Mouse (Mus musculus) stomach, embryonic 14.5 days (tissue): ENCODE measurements around the gene Fezf2. TPM values are rescaled to one million over a fixed set of nuclear protein-coding genes. Genes with fewer than 3 reads are reported as not detected.

Experiments
- ATAC-seq: fragments of 200-750 bp; cut with Nextera tagmentation; 2 replicates; pipeline ENCODE4 v1.8.0; 2017; ENCODE audit warnings: low read depth, moderate TSS enrichment; ENCODE audit not compliant: insufficient number of reproducible peaks, insufficient read depth, low FRiP score
- H3K27ac ChIP-seq: fragments of 300-500 bp; sonication (generic); 2 replicates; pipeline ENCODE4 v1.5.1; 2014; ENCODE audit warnings: mild to moderate bottlenecking, low read length, moderate library complexity, mixed read lengths
- H3K27me3 ChIP-seq: fragments of 300-500 bp; sonication (generic); 2 replicates; pipeline ENCODE4 v1.6.1; 2014; ENCODE audit warnings: low read length, control low read depth, mixed read lengths; ENCODE audit not compliant: control insufficient read depth, insufficient read depth
- H3K36me3 ChIP-seq: fragments of 300-500 bp; sonication (generic); 2 replicates; pipeline ENCODE4 v1.6.1; 2014; ENCODE audit warnings: mild to moderate bottlenecking, control low read depth, low read length, moderate library complexity, mixed read lengths; ENCODE audit not compliant: control insufficient read depth, insufficient read depth
- H3K4me1 ChIP-seq: fragments of 300-500 bp; sonication (generic); 2 replicates; pipeline ENCODE4 v1.6.1; 2014; ENCODE audit warnings: low read length, control low read depth, mixed read lengths; ENCODE audit not compliant: control insufficient read depth, insufficient read depth
- H3K4me2 ChIP-seq: fragments of 300-500 bp; sonication (generic); replicated peaks from 2 replicates; pipeline ENCODE4 v1.6.1; 2014; ENCODE audit warnings: low read depth, low read length, control low read depth
- H3K4me3 ChIP-seq: fragments of 300-500 bp; sonication (generic); 2 replicates; pipeline ENCODE4 v1.5.1; 2014; ENCODE audit warnings: low read depth, low read length, control low read depth
- H3K9ac ChIP-seq: fragments of 300-500 bp; sonication (generic); replicated peaks from 2 replicates; pipeline ENCODE4 v1.6.1; 2014; ENCODE audit warnings: low read depth, mild to moderate bottlenecking, control low read depth, low read length, moderate library complexity, mixed read lengths
- H3K9me3 ChIP-seq: fragments of 300-500 bp; sonication (generic); 2 replicates; pipeline ENCODE4 v1.6.1; 2016; ENCODE audit warnings: low read depth, low read length, control low read depth; ENCODE audit not compliant: control insufficient read depth
- WGBS: fragments of 180-500 bp; shearing (Covaris S2); extraction: QIAGEN DNeasy Blood & Tissue Kit; methylation state at CpG from one replicate; pipeline ENCODE4 v1.1.7; 2014; 5-methylcytosine and 5-hydroxymethylcytosine counted together
- polyA plus RNA-seq: library from polyadenylated mRNA; unstranded; fragments of >200 nt; fragmentation: Nextera tagmentation; extraction: Ambion mirVana; gene quantifications from 2 replicates; pipeline ENCODE4 v1.2.1, GENCODE M21; 2014

Fezf2 gene
- polyA plus RNA-seq, 1 experiment from 2014 or later, result not detected

DNA sequence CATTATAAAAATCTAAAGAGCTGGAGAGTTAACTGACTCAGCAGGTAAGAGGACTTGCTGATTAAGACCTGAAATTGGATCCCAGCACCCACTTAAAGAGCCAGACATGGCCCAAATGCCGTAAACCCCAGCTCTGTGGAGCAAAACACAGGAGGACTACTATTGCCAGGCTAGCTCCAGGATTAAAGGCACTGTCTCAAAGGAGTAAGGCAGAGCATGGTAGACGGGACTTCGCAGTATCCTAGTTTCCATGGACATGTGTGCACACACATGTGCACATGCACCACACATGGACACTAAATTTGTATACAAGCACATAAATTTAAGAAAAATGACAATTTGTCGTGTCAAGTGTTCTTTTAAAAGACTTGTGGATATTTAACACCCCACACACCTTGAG, 47.7 kb downstream of the Fezf2 start:
- no peak overlapping the region for H3K27ac ChIP-seq
- no peaks in the 10 kb centered on the region for H3K27me3 ChIP-seq
- no peak overlapping the region for H3K4me2 ChIP-seq
- H3K4me3 ChIP-seq, result no peak overlapping the region
- no peaks in the 10 kb centered on the region for H3K36me3 ChIP-seq
- no peak overlapping the region for H3K9ac ChIP-seq
- no peaks in the 10 kb centered on the region for H3K9me3 ChIP-seq
- no peak for ATAC-seq
- H3K4me1 ChIP-seq, result no peaks in the 10 kb centered on the region
- 77% methylated on average over 4 of the region's 4 CpGs for WGBS

GRCm38 (mm10) chr14:12299654-12300053, 48.3 kb downstream of the Fezf2 start:
- H3K27ac ChIP-seq, result no peak overlapping the region
- WGBS, result 81% methylated on average over 6 of the region's 6 CpGs
- no peaks in the 10 kb centered on the region for H3K4me1 ChIP-seq
- H3K27me3 ChIP-seq, result no peaks in the 10 kb centered on the region
- H3K4me3 ChIP-seq, result no peak overlapping the region
- no peaks in the 10 kb centered on the region for H3K36me3 ChIP-seq
- no peak for ATAC-seq
- no peak overlapping the region for H3K9ac ChIP-seq
- H3K9me3 ChIP-seq, result no peaks in the 10 kb centered on the region
- H3K4me2 ChIP-seq, result no peak overlapping the region

DNA sequence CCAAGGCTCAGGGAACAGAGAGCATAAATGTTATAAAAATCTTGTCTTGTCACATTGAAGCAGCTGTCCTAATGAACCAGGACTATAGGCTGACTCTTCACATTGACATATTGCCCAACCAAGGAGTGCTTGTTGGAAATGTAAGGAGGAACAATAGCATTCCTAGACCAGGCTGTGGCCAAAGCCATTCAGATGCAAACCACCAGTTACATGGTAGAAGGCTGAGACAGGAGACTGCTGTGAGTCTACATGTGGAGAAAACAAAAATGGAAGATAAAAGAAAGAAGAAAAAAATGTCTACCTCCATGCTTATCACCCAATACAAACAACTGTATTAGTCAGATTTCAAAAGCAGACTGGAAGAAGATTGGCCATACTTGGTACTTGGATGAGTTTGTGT, 48.8 kb downstream of the Fezf2 start:
- no peaks in the 10 kb centered on the region for H3K27me3 ChIP-seq
- no peaks in the 10 kb centered on the region for H3K4me1 ChIP-seq
- H3K4me2 ChIP-seq, result no peak overlapping the region
- H3K36me3 ChIP-seq, result no peaks in the 10 kb centered on the region
- no peak for ATAC-seq
- no peak overlapping the region for H3K9ac ChIP-seq
- no peaks in the 10 kb centered on the region for H3K9me3 ChIP-seq
- H3K4me3 ChIP-seq, result no peak overlapping the region
- H3K27ac ChIP-seq, result no peak overlapping the region

DNA sequence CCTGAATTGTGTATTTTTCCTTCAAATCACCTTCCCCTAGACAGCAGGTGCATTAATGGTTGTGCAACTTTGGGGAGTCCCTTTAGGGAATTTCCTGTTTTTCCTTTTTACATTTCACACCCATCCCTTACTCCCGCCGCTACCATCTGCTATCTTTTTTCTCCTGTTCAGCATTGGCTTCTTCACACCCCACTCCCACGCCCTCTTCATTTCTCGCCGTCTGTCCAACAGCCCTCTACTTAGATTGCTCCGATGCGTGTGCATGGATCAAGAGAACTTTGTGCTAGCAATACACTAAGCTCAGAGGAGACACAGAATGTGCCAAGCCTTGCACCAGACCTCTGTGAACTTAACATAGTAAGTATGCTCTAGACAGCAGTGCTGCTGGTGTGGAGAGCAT, 51.6 kb downstream of the Fezf2 start:
- H3K4me1 ChIP-seq, result no peaks in the 10 kb centered on the region
- H3K9me3 ChIP-seq, result no peaks in the 10 kb centered on the region
- no peaks in the 10 kb centered on the region for H3K27me3 ChIP-seq
- H3K9ac ChIP-seq, result no peak overlapping the region
- no peak for ATAC-seq
- no peak overlapping the region for H3K4me2 ChIP-seq
- no peak overlapping the region for H3K4me3 ChIP-seq
- no peaks in the 10 kb centered on the region for H3K36me3 ChIP-seq
- no peak overlapping the region for H3K27ac ChIP-seq
- WGBS, result 86% methylated on average over 7 of the region's 7 CpGs

Other genes with a start within 250 kb of the Fezf2 start
- gene Gm49355, start 64.2 kb downstream of the Fezf2 start, polyA plus RNA-seq, result 0.11 and 0.30 TPM in 2 replicates
- gene 3830406C13Rik, start 64.0 kb downstream of the Fezf2 start, polyA plus RNA-seq, result 50.9 and 52.1 TPM in 2 replicates